Mouse (Mus musculus): ENCODE results near the gene Blm. TPM values are rescaled to one million over a fixed set of nuclear protein-coding genes. Genes with fewer than 3 reads are reported as not detected.

The Blm gene
- polyA plus RNA-seq, 1 experiment from 2014 or later, result 15.8 TPM

DNA sequence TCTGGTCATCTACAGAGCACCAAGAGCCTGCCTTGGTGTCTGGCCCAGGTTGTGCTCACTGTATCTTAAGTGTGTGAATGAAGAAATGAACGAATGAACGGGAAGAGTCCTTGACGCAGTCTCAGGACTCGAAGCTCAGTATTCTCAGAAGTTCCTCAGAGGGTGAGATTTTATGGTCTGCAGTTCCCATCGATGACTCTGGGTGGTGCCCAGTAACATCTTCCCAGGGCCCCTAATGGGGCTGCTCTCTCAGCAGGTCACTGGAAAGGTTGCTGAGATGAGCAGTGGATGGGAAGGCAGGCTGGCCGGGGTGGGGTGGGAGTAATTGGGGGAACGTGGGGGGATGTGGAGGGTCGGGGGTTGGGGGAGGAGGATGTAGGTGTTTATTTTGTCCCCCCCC is 23.2 kb upstream of the Blm start:
- H3K4me3 ChIP-seq, result no peak overlapping the region
- no peak overlapping the region for H3K27ac ChIP-seq
- H3K4me1 ChIP-seq, result peaks cover 15% of the 10 kb centered on the region
- H3K9me3 ChIP-seq, result no peaks in the 10 kb centered on the region
- WGBS, result 57% methylated on average over 8 of the region's 8 CpGs
- H3K36me3 ChIP-seq, result no peaks in the 10 kb centered on the region
- no peak overlapping the region for H3K4me2 ChIP-seq
- no peaks in the 10 kb centered on the region for H3K27me3 ChIP-seq
- no peak for ATAC-seq (ENCODE audit: insufficient number of reproducible peaks, low FRiP score, low TSS enrichment, low read depth)
- no peak overlapping the region for H3K9ac ChIP-seq

DNA sequence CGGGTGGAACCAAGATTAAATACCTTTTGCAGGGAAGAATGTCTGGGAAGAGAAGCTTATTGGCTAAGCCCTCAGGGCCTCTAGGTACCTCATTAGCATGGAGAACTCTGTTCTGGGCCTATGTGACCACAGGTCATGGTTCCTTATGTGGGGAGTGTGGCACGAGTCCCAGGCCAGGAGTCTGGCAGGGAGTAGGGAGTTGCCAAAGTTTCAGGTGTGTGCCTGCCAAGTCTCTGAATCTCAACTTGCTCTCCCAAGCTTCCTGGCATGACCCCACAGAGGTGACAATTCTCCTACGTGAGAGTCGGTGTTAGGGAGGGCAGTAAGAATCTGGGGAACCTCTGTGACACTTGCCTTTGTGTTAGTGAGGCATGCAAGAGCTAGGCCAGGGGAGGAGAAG is 22.2 kb upstream of the Blm start:
- no peak for ATAC-seq (ENCODE audit: insufficient number of reproducible peaks, low FRiP score, low TSS enrichment, low read depth)

DNA sequence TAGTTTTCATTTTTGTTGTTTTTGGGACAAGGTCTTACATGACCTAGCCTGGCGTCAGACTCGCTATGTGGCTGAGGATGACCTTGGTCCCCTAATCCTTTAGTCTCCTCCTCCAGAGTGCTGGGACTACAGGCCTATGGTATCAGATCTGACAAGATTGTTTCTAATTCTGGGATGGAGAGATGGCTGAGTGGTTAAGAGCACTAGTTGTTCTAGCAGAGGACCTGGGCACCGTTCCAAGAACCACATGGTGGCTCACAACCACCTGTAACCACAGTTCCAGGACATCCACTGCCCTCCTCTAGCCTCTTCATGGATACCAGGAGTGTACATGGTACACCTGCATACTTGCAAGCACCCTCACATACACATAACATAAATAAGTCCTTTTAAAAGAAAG is 21.2 kb upstream of the Blm start:
- Histone ChIP-seq H3K9ac (no peak overlapping the region), H3K4me2 (no peak overlapping the region), H3K36me3 (no peaks in the 10 kb centered on the region), H3K27ac (no peak overlapping the region), H3K4me3 (no peak overlapping the region), H3K9me3 (no peaks in the 10 kb centered on the region), H3K27me3 (no peaks in the 10 kb centered on the region), H3K4me1 (peaks cover 13% of the 10 kb centered on the region)
- 86% methylated on average over 3 of the region's 3 CpGs for whole genome bisulfite sequencing
- ATAC-seq (ENCODE audit: insufficient number of reproducible peaks, low FRiP score, low TSS enrichment, low read depth), result no peak

More for the DNA sequence above, 22.2 kb upstream of the Blm start:
- no peak overlapping the region for H3K4me2 ChIP-seq
- H3K9ac ChIP-seq, result no peak overlapping the region
- 66% methylated on average over 4 of the region's 4 CpGs for WGBS
- H3K27ac ChIP-seq, result no peak overlapping the region
- no peak overlapping the region for H3K4me3 ChIP-seq
- H3K36me3 ChIP-seq, result no peaks in the 10 kb centered on the region
- H3K4me1 ChIP-seq, result peaks cover 15% of the 10 kb centered on the region
- H3K27me3 ChIP-seq, result no peaks in the 10 kb centered on the region
- H3K9me3 ChIP-seq, result no peaks in the 10 kb centered on the region

DNA sequence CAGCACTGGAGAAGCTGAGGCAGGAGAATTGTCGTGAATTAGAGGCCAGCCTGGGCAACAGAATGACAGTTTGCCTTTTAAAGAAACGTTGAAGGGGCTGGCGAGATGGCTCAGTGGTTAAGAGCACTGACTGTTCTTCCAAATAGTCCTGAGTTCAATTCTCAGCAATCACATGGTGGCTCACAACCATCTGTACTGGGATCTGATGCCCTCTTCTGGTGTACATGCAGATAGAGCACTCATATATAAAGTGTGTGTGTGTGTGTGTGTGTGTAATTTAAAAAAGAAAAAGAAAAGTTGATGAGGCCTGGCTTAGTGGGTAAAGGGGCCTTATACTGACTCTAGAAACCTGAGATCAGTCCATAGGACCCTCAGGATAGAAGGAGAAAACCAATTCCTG is 20.2 kb upstream of the Blm start:
- Histone ChIP-seq H3K4me3 (no peak overlapping the region), H3K36me3 (no peaks in the 10 kb centered on the region), H3K27me3 (no peaks in the 10 kb centered on the region), H3K27ac (peak overlapping the region; percentile 77), H3K4me2 (no peak overlapping the region), H3K9me3 (no peaks in the 10 kb centered on the region), H3K9ac (no peak overlapping the region), H3K4me1 (peaks cover 13% of the 10 kb centered on the region)
- 67% methylated on average over 3 of the region's 3 CpGs for WGBS
- ATAC-seq (ENCODE audit: insufficient number of reproducible peaks, low FRiP score, low TSS enrichment, low read depth), result no peak

DNA sequence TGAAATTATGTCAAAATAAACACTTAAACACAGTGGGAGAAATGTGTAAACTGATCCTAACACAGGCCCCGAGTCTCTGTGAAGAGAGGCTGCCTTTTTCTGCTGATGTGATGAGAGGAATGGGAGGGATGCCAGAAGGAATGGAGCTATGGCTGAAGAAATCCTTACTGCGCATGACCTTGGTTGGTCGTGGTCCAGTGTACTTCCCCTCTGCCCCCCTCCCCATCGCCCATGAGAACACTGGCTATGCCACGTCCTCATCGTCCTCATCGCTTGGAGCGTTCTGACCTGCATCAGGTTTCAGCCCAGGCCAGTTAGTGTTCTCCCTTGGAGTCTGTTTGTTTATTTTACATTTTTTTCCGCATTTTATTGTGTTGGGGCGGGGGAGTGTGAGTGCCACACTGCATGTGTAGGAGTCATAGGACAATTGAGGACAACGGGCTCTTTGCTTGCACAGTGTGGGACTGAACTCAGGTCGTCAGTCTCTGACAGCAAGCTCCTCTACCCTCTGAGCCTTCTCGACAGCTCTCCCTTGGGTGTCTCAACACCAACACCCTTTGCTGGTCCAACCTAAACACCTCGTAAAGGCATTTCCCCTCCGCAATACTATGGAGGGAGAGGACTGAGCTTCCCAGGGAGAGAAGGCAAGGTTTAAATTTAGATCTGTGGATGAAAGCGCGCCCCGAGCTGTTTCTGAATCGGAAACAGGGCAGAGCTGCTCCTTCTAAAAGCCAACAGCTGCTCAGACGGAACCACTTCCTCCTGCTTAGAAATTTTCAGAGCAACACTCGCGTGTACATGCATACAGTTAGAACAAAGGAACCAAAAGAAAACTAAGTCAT is 19.5 kb upstream of the Blm start:
- no peak overlapping the region for H3K4me2 ChIP-seq
- no peaks in the 10 kb centered on the region for H3K36me3 ChIP-seq
- no peaks in the 10 kb centered on the region for H3K27me3 ChIP-seq
- H3K9me3 ChIP-seq, result no peaks in the 10 kb centered on the region
- 0 out of 2 replicates have a peak, but pooled peaks have one; percentile 55 for ATAC-seq (ENCODE audit: insufficient number of reproducible peaks, low FRiP score, low TSS enrichment, low read depth)
- H3K9ac ChIP-seq, result no peak overlapping the region
- no peak overlapping the region for H3K4me3 ChIP-seq
- peak overlapping the region; percentile 77 for H3K27ac ChIP-seq
- H3K4me1 ChIP-seq, result peaks cover 13% of the 10 kb centered on the region
- 42% methylated on average over 22 of the region's 22 CpGs for WGBS

DNA sequence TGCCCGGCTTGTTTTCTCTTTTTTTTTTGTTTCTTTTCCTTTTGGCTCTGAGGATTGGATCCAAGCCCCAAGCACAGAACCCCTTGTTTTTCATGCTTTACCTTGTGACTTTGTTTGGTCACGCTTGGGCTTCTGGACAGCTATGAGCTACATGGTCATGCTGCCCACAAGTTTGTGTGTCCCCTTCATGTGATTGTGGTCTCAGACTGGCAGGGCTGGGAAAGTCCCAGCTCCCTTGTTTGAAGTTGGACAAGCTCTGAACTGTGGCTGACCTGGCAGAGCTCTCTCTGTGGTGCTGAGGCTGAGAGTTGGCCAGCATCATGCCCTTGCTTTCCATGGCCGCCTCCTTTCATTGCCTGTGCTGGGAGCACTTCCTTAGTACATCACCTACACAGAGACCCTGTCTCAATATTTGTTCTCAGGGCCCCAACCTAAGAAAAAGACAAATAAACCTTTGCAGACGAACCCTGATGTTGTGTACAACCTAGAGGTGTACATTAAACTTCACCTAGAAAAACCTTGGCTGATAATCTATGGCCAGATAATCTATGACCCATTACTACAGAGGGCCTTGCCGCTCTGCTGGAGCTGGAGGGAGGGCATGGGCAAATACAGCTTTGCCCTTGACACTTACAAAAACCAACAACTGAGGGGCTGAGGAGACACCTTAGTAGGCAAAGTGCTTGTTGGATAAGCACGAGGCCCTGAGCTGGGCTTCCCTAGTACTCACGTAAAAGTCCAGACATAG is 13.8 kb upstream of the Blm start:
- H3K36me3 ChIP-seq, result no peaks in the 10 kb centered on the region
- no peak overlapping the region for H3K4me3 ChIP-seq
- H3K27me3 ChIP-seq, result no peaks in the 10 kb centered on the region
- no peak for ATAC-seq (ENCODE audit: insufficient number of reproducible peaks, low FRiP score, low TSS enrichment, low read depth)
- H3K4me1 ChIP-seq, result no peaks in the 10 kb centered on the region
- no peaks in the 10 kb centered on the region for H3K9me3 ChIP-seq
- no peak overlapping the region for H3K27ac ChIP-seq
- 78% methylated on average over 7 of the region's 7 CpGs for WGBS
- H3K9ac ChIP-seq, result no peak overlapping the region
- no peak overlapping the region for H3K4me2 ChIP-seq

DNA sequence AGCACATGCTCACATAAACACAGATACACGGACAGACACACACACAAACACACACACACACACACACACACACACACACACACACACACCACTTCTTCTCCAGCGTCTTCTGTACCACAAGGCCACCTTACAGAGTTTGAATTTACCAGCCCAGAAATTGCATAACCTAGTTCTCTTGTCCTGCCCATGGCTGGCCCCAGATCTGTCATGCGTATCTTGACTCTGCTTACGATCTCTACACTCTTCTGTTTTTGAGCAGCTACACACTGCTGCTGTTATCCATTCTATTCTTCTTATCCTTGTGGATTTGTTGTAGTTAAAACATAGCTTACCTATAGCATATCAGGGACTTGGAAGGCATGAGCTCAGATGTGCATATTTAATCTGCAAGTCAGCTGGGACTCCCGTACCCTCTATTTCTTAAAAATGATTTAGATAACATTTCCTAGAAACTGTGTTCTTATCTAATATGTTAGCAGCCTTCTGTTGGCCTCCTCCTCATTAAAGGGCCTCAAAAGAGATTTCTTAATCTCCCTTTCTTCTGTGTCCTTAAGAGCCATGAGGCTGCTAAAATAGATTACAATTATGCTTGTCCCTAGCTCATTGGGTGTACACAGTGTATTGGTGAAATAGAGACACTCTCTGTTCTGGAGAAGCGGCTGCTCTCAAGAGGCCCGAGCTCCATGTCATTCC is 7.4 kb upstream of the Blm start:
- Histone ChIP-seq H3K4me1 (no peaks in the 10 kb centered on the region), H3K27me3 (no peaks in the 10 kb centered on the region), H3K36me3 (no peaks in the 10 kb centered on the region), H3K9me3 (no peaks in the 10 kb centered on the region), H3K27ac (no peak overlapping the region), H3K4me2 (no peak overlapping the region), H3K4me3 (no peak overlapping the region), H3K9ac (no peak overlapping the region)
- no peak for ATAC-seq (ENCODE audit: insufficient number of reproducible peaks, low FRiP score, low TSS enrichment, low read depth)
- 78% methylated on average over 7 of the region's 7 CpGs for WGBS

DNA sequence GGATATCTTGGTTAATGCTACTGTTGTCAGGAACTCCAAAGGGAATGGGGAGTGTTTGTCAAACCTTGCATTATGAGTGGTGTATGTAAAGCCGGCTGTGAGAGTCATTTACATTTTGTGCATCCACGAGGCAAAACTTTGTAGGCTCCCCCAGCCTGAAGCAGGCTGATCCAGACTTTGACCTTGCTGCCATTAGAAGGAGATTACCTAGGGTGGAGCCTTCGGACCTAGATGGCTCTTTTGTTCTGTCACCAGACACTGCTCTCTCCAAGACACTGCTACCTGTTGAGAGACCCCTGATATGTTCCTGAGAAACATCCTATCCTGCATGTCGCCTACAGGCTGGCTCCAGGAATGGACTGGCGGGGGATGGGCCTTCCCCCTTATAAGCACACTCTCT is 4.7 kb upstream of the Blm start:
- no peak overlapping the region for H3K4me2 ChIP-seq
- no peak for ATAC-seq (ENCODE audit: insufficient number of reproducible peaks, low FRiP score, low TSS enrichment, low read depth)
- no peak overlapping the region for H3K9ac ChIP-seq
- 67% methylated on average over 5 of the region's 5 CpGs for WGBS
- H3K36me3 ChIP-seq, result no peaks in the 10 kb centered on the region
- no peak overlapping the region for H3K4me3 ChIP-seq
- no peaks in the 10 kb centered on the region for H3K9me3 ChIP-seq
- H3K27ac ChIP-seq, result no peak overlapping the region
- peaks cover under 1% of the 10 kb centered on the region; the same call in 1 of the 2 replicates for H3K4me1 ChIP-seq
- H3K27me3 ChIP-seq, result no peaks in the 10 kb centered on the region

DNA sequence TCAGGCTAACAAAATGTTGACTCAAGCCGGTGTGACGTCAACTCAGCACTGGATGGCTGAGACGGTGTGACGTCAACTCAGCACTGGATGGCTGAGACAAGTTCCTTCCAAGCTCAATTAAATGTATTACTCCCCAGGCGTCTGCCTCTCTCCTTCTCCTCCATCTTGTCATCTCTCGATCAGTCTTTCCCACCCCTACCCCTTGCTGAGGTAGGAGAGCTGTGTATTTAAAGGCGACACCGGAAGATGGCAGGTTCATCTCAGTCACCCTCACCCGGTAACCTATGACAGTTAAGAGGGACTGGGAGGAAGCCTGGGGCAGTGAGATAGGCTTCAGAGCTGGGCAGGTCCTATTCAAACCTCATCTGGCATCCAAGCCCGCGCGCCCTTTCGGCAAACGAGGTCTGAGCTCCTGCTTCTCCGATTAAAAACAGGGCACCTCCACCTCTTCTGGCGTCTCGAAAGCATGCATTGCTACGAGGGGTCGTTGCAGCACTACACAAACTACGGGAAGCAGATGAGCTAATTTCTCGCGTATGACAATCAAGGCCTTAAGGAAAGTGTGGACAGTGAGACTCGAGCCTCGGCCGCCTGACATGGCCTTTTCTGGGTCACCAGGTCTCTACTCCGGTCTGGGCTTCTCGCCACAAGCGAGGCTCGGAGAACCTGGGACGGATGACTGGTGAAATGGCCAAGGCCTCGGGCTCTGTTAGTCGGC is 469 bp downstream of the Blm start:
- no peaks in the 10 kb centered on the region for H3K9me3 ChIP-seq
- H3K27me3 ChIP-seq, result no peaks in the 10 kb centered on the region
- H3K4me1 ChIP-seq, result peaks cover 12% of the 10 kb centered on the region
- peak overlapping the region; percentile 74 for H3K9ac ChIP-seq
- H3K36me3 ChIP-seq, result no peaks in the 10 kb centered on the region
- peak overlapping the region; percentile 65 for H3K27ac ChIP-seq
- peak overlapping the region; percentile 87 for H3K4me2 ChIP-seq
- H3K4me3 ChIP-seq, result peak overlapping the region; percentile 73
- ATAC-seq (ENCODE audit: insufficient number of reproducible peaks, low FRiP score, low TSS enrichment, low read depth), result no peak
- WGBS, result 2% methylated on average over 32 of the region's 32 CpGs

DNA sequence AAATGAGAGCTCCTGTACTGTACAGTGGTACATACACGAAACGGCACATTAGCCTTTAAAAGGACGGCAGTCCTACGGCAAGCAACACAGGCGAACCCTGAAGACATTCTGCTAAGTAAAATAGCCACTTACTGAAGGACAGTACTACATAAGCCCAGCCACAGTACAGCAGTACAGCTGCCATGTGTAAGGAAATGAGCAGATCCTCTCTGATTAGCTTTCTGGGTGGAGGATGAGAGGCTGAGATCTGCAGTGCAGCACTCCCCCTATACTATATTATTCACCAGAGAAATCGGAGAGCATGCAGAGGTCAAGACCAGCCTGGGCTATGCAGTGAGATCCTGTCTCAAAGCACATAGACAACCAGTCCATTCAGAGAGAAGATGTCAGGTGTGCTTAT is 3.8 kb downstream of the Blm start:
- H3K27ac ChIP-seq, result no peak overlapping the region
- H3K27me3 ChIP-seq, result no peaks in the 10 kb centered on the region
- 87% methylated on average over 6 of the region's 6 CpGs for WGBS
- no peaks in the 10 kb centered on the region for H3K36me3 ChIP-seq
- no peak for ATAC-seq (ENCODE audit: insufficient number of reproducible peaks, low FRiP score, low TSS enrichment, low read depth)
- no peak overlapping the region for H3K4me2 ChIP-seq
- no peaks in the 10 kb centered on the region for H3K9me3 ChIP-seq
- H3K4me3 ChIP-seq, result no peak overlapping the region
- H3K9ac ChIP-seq, result no peak overlapping the region
- H3K4me1 ChIP-seq, result peaks cover 12% of the 10 kb centered on the region

DNA sequence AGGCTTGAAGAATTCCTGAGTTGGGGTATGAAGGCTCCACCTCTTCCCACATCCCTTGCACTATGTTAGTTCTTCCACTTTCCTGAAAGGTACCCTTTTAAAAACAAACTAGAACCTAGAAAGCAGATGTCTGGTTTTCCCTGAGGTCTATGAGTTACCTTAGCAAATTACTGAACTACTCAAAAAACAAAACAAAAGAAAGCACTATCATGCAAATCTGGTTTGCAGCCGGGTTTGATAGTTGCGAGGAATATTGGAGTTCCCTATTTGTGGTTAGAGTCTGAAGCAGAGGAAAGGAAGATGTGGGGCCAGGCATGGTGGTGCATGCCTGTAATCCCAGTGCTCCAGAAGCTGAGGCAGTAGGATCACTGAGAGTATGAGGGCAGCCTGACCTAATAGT is 4.3 kb downstream of the Blm start:
- ATAC-seq (ENCODE audit: insufficient number of reproducible peaks, low FRiP score, low TSS enrichment, low read depth), result no peak
- 87% methylated on average over 2 of the region's 2 CpGs for WGBS
- H3K9ac ChIP-seq, result no peak overlapping the region

More for the DNA sequence above, 4.3 kb downstream of the Blm start:
- Histone ChIP-seq H3K4me2 (no peak overlapping the region), H3K27me3 (no peaks in the 10 kb centered on the region), H3K36me3 (no peaks in the 10 kb centered on the region), H3K27ac (no peak overlapping the region), H3K4me3 (no peak overlapping the region), H3K9me3 (no peaks in the 10 kb centered on the region), H3K4me1 (peaks cover 12% of the 10 kb centered on the region)
